Mouse (Mus musculus) intestine, postnatal 0 days (tissue): ENCODE data around the gene Bloc1s4. TPM values are rescaled to one million over a fixed set of nuclear protein-coding genes. Genes with fewer than 3 reads are reported as not detected.
"Not testable (repeated sequence)": the region's sequence is repeated elsewhere in the genome, so short reads cannot be mapped to it uniquely, and the experiment has no call there.

Source experiments
- ATAC-seq: fragments of 200-750 bp; cut with Nextera tagmentation; 2 replicates; pipeline ENCODE4 v1.8.0; 2017; ENCODE audit warnings: mild to moderate bottlenecking, moderate TSS enrichment, moderate library complexity
- H3K27ac ChIP-seq: fragments of 300-500 bp; sonication (generic); 2 replicates; pipeline ENCODE4 v1.5.1; 2014; ENCODE audit warnings: mild to moderate bottlenecking, low read depth, low read length, moderate library complexity
- H3K27me3 ChIP-seq: fragments of 300-500 bp; sonication (generic); replicated peaks from 2 replicates; pipeline ENCODE4 v1.6.1; 2014; ENCODE audit warnings: low read length, mixed read lengths; ENCODE audit not compliant: control insufficient read depth, insufficient read depth
- H3K36me3 ChIP-seq: fragments of 300-500 bp; sonication (generic); 2 replicates; pipeline ENCODE4 v1.6.1; 2014; ENCODE audit warnings: mild to moderate bottlenecking, moderate library complexity; ENCODE audit not compliant: control insufficient read depth, insufficient read depth
- H3K4me1 ChIP-seq: fragments of 300-500 bp; sonication (generic); replicated peaks from 2 replicates; pipeline ENCODE4 v1.6.1; 2014; ENCODE audit warnings: antibody characterized with exemption, low read length, mixed read lengths; ENCODE audit not compliant: control insufficient read depth, insufficient read depth
- H3K4me2 ChIP-seq: fragments of 300-500 bp; sonication (generic); replicated peaks from 2 replicates; pipeline ENCODE4 v1.6.1; 2014; ENCODE audit warnings: low read depth, mild to moderate bottlenecking, moderate library complexity
- H3K4me3 ChIP-seq: fragments of 300-500 bp; sonication (generic); 2 replicates; pipeline ENCODE4 v1.5.1; 2014; ENCODE audit warnings: low read depth, low read length
- H3K9ac ChIP-seq: fragments of 300-500 bp; sonication (generic); 2 replicates; pipeline ENCODE4 v1.6.1; 2014; ENCODE audit warnings: mild to moderate bottlenecking, low read depth, low read length
- H3K9me3 ChIP-seq: fragments of 300-500 bp; sonication (generic); 2 replicates; pipeline ENCODE4 v1.6.1; 2016; ENCODE audit warnings: mixed run types; ENCODE audit not compliant: control insufficient read depth
- CTCF ChIP-seq: sonication (generic); IDR thresholded peaks from 2 replicates; pipeline ENCODE4 v1.5.1; 2016; ENCODE audit warnings: low read depth, mild to moderate bottlenecking, control low read depth, antibody characterized with exemption, moderate library complexity
- WGBS: fragments of 180-500 bp; shearing (Covaris S2); extraction: QIAGEN DNeasy Blood & Tissue Kit; methylation state at CpG from one replicate; pipeline ENCODE4 v1.1.7; 2014; 5-methylcytosine and 5-hydroxymethylcytosine counted together
- polyA plus RNA-seq: library from polyadenylated mRNA; unstranded; fragments of >200 nt; fragmentation: Nextera tagmentation; extraction: Ambion mirVana; gene quantifications from 2 replicates; pipeline ENCODE4 v1.2.1, GENCODE M21; 2015

Gene Bloc1s4
- 22.0 and 22.5 TPM in 2 replicates for polyA plus RNA-seq

DNA sequence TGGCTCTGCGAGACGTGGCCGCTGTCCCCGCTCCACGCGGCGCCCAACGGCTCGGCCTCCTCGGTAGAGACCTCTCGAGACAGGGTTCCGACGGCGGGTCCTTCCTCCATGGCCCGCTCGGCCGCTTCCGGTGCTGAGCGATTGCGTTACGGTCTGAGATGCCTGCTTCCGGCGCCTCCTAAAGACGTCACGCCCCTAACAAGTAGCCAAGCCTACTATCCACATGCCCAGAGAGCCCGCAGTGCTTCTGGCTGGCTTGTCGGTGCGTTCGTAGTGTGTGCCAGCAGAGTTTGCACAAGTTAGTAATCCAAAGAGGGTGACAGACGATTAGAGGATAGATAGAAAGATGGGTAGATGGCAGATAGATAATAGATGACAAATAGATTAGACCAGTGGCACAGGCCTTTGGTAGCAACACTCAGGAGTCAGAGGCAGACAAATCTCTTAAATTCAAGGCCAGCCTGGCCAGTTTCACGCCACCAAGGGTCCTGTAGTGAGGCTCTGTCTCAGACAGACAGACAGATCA, at the start of gene Bloc1s4:
TSS of gene Bloc1s4 (minus strand) at position 115 of the 526 bp plus-strand sequence.
- no peak for TF ChIP-seq CTCF
- Histone ChIP-seq H3K36me3 (no peaks in the 10 kb centered on the region), H3K4me1 (0 out of 2 replicates have a peak, but pooled peaks cover 3% of the 10 kb centered on the region), H3K27me3 (no peaks in the 10 kb centered on the region), H3K9ac (peak within 1 kb of the TSS; percentile 87), H3K9me3 (no peaks in the 10 kb centered on the region), H3K4me3 (peak within 1 kb of the TSS; percentile 99), H3K27ac (peak within 1 kb of the TSS; percentile 46; the same call in 1 of the 2 replicates), H3K4me2 (peak within 1 kb of the TSS; percentile 99)
- WGBS: 4% methylated on average over 31 of the region's 31 CpGs
- peak; percentile 82 for ATAC-seq

DNA sequence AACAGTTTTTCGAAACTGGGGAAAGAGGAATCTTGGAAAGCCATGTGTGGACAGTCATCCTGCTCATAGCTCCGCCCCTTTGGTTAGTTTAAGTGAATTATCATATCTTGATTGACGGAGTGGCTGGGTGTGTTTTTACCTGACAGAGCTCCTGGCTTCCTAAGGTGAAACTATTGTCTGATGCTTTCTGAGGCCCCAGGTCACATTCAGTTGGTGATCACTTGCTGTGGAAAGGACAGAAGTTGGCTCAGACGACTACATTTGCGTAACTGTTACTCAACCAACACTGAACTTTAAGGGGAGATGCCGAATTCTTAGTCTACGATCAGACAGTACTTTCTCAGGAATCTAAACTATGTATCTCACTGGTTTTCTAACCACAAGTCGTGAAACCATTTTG, 48.8 kb upstream of the Bloc1s4 start:
- peaks cover 4% of the 10 kb centered on the region; the same call in 1 of the 2 replicates for H3K36me3 ChIP-seq
- no peaks in the 10 kb centered on the region for H3K4me1 ChIP-seq
- ATAC-seq: 0 out of 2 replicates have a peak, but pooled peaks have one; percentile 4
- peak overlapping the region; percentile 69 for H3K4me2 ChIP-seq
- H3K27ac ChIP-seq: 0 out of 2 replicates have a peak overlapping the region, but pooled peaks have one; percentile 95
- WGBS: 50% methylated on average over 8 of the region's 8 CpGs
- peak overlapping the region; percentile 65 for H3K4me3 ChIP-seq
- H3K9ac ChIP-seq: no peak overlapping the region
- no peak for TF ChIP-seq CTCF
- H3K9me3 ChIP-seq: no peaks in the 10 kb centered on the region
- H3K27me3 ChIP-seq: no peaks in the 10 kb centered on the region

DNA sequence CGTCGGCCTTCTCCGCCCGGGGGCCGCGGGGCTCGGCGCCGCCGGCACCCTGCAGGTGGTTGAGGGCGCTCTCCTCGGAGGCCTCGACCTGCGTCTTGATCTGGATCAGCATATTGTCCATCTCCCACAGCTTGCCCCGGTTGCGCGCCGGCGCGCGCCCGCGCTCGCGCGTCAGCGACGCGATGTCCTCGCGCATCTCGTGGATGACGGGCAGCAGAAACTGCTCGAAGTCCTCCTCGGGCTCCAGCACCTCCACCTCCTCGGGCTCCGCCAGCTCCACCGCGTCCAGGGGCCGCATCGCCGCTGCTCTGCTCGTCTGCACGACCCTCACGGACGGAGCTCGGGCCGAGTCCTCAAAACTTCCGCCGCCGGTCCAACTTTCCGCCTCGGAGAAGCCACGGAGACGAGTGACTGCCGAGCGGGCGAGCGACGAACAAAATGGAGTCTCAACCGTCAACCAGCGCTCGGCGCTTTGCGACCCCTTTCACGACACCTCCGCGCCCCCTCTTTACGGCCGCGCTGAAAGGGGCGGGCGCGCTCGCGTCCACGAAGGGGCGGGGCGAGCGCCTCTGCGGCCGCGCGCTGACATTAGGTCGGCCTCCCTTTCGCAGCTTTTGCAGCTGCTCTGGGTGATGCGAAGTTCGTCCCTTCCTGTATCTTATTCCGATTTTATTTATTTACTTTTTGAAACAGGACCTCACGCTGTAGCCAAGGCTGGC, 48.0 kb upstream of the Bloc1s4 start, which contains the start of gene Mrfap1:
TSS of gene Mrfap1 (minus strand) at position 477 of the 719 bp plus-strand sequence.
- Histone ChIP-seq H3K9ac (peak within 1 kb of the TSS; percentile 73), H3K27ac (peak within 1 kb of the TSS; percentile 95), H3K4me3 (peak within 1 kb of the TSS; percentile 65), H3K4me2 (peak within 1 kb of the TSS; percentile 69)
- peak; percentile 73 for ATAC-seq
- H3K36me3 ChIP-seq, H3K27me3 ChIP-seq, H3K4me1 ChIP-seq, H3K9me3 ChIP-seq: not testable (repeated sequence)
- under 1% methylated on average over 80 of the region's 90 CpGs for WGBS

DNA sequence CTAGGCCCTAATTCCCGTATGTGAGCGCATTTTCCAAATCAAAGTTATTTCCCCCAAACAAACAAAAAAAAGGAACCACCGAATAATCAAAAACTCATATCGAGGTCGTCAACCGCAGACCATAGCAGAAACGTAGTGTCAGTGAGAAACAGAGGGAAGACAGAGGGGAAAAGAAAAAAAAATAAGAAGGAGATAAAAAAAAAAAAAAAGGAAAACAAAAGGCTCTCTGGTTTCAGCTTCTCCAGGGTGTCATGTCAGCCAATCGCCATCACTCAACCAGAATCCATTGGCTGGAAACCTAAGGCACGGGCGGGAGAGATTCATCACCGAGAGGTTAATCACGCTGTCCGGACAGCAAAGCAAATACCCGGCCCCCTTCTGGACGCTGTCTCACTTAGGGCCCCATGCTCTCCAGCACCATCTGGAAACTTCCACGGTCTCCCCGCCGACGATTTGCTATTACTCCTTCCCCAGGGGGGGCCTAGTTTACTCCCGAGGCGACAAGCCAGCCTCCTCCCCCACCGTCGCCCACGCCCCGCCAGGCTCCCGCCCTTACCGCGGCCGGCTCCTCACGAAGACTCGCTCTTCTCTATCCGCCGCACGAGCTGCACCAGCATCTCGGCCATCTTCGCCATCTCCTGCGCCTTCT, 47.3 kb upstream of the Bloc1s4 start:
- peak; percentile 6; the same call in 1 of the 2 replicates for ATAC-seq
- 5% methylated on average over 31 of the region's 37 CpGs for WGBS
- not testable (repeated sequence) for H3K36me3 ChIP-seq, H3K4me1 ChIP-seq, H3K9me3 ChIP-seq, H3K27me3 ChIP-seq
- H3K27ac ChIP-seq: peak overlapping the region; percentile 95
- TF ChIP-seq CTCF: peak; percentile 41
- H3K9ac ChIP-seq: peak overlapping the region; percentile 73
- H3K4me3 ChIP-seq: peak overlapping the region; percentile 65
- H3K4me2 ChIP-seq: peak overlapping the region; percentile 69

DNA sequence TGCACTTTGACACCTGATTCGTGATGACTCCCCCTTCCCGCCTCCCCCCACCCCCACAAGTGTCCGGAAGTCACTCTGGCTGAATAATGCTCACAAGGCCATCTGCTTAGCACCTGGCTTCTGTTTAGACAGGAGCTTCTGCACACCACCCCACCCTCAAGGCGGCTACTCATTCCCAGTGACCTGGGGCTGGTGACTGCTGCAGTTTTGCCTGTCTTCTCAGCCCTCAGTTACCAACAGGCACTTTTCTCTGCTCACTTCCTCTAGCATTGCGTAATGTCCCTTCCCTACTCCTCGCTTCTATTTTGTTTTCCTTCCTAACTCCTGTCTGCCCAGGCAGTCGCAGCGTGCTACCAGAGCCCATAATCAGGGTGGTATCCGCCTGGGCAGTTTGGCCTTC, 43.4 kb upstream of the Bloc1s4 start:
- 56% methylated on average over 9 of the region's 9 CpGs for WGBS
- H3K9ac ChIP-seq: no peak overlapping the region
- no peak overlapping the region for H3K4me3 ChIP-seq
- no peaks in the 10 kb centered on the region for H3K4me1 ChIP-seq
- ATAC-seq: no peak
- H3K27ac ChIP-seq: no peak overlapping the region
- H3K27me3 ChIP-seq: no peaks in the 10 kb centered on the region
- peaks cover 4% of the 10 kb centered on the region; the same call in 1 of the 2 replicates for H3K36me3 ChIP-seq
- H3K4me2 ChIP-seq: no peak overlapping the region
- H3K9me3 ChIP-seq: no peaks in the 10 kb centered on the region
- TF ChIP-seq CTCF: no peak

DNA sequence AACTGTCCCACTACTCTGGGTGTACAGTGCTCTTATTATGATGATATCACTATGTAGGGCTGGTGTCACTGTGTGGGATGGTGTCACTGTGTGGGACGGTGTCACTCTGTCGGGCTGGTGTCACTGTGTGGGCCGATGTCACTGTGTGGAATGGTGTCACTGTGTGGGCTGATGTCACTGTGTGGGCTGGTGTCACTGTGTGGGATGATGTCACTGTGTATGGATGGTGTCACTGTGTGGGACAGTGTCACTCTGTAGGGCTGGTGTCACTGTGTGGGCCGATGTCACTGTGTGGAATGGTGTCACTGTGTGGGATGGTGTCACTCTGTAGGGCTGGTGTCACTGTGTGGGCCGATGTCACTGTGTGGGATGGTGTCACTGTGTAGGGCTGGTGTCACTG, 37.6 kb upstream of the Bloc1s4 start:
- H3K9me3 ChIP-seq: 0 out of 2 replicates have a peak, but pooled peaks cover 2% of the 10 kb centered on the region
- H3K4me3 ChIP-seq: no peak overlapping the region
- H3K27ac ChIP-seq: no peak overlapping the region
- H3K27me3 ChIP-seq: no peaks in the 10 kb centered on the region
- no peak overlapping the region for H3K4me2 ChIP-seq
- no peak for ATAC-seq
- no peak overlapping the region for H3K9ac ChIP-seq
- H3K36me3 ChIP-seq: no peaks in the 10 kb centered on the region
- no peaks in the 10 kb centered on the region for H3K4me1 ChIP-seq
- 96% methylated on average over 5 of the region's 5 CpGs for WGBS
- no peak for TF ChIP-seq CTCF
